Mouse (Mus musculus): ENCODE measurements around the gene Rpain. TPM values are rescaled to one million over a fixed set of nuclear protein-coding genes. Genes with fewer than 3 reads are reported as not detected.

Gene Rpain
- polyA plus RNA-seq, 2 experiments, result 75.0 to 78.4 TPM

GRCm38 (mm10) chr11:71008321-71008720 lies 38.3 kb downstream of the Rpain start:
- Histone ChIP-seq H3K27me3 (ENCODE audit: control insufficient read depth, insufficient read depth, low read length) (no peaks in the 10 kb centered on the region), H3K9ac (ENCODE audit: low read depth, low read length, severe bottlenecking) (no peak overlapping the region), H3K4me3 (replicated peaks; ENCODE audit: low read length) (no peak overlapping the region), H3K9me3 (ENCODE audit: control insufficient read depth, low read length) (no peaks in the 10 kb centered on the region), H3K4me2 (replicated peaks; ENCODE audit: low read depth, low read length, severe bottlenecking) (no peak overlapping the region), H3K27ac (replicated peaks; ENCODE audit: low read depth, low read length) (no peak overlapping the region), H3K36me3 (ENCODE audit: control insufficient read depth, insufficient read depth, low read length) (peaks cover 50% of the 10 kb centered on the region), H3K4me1 (ENCODE audit: control insufficient read depth, insufficient read depth, low read length) (peaks cover 5% of the 10 kb centered on the region)
- ATAC-seq (ENCODE audit: low FRiP score, low read depth), result no peak
- no peak for DNase-seq (ENCODE audit: low spot score)
- no peak for TF ChIP-seq POLR2A (IDR thresholded peaks at IDR 0.05; ENCODE audit: borderline replicate concordance, extremely low read depth, insufficient read depth, insufficient read length)
- WGBS, result 91% methylated on average over 3 of the region's 3 CpGs

DNA sequence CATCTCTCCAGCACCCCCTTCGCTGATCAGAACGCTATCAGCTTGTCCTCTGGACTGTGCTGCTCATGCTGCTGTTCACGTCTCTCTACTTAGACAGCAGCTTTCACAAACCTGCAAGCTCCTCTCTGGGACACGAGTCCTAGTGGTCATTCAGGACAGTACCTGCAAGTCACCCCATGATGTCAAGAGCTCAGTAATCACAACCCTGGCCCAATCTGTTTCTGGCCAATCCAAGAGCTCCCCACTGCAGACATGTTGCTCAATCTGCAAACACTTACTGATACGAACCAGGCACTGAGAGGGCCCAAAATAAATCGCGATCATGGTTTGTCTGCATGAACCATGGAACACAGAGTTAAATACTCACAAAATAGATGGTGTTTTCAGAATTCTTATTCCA lies 42.7 kb downstream of the Rpain start:
- peaks cover 3% of the 10 kb centered on the region for H3K4me1 ChIP-seq (ENCODE audit: control insufficient read depth, insufficient read depth, low read length)
- no peak overlapping the region for H3K27ac ChIP-seq (replicated peaks; ENCODE audit: low read depth, low read length)
- no peak for TF ChIP-seq POLR2A (IDR thresholded peaks at IDR 0.05; ENCODE audit: borderline replicate concordance, extremely low read depth, insufficient read depth, insufficient read length)
- no peak overlapping the region for H3K4me2 ChIP-seq (replicated peaks; ENCODE audit: low read depth, low read length, severe bottlenecking)
- WGBS, result 95% methylated on average over 7 of the region's 7 CpGs
- no peak for ATAC-seq (ENCODE audit: low FRiP score, low read depth)
- no peaks in the 10 kb centered on the region for H3K9me3 ChIP-seq (ENCODE audit: control insufficient read depth, low read length)
- no peaks in the 10 kb centered on the region for H3K27me3 ChIP-seq (ENCODE audit: control insufficient read depth, insufficient read depth, low read length)
- no peak overlapping the region for H3K4me3 ChIP-seq (replicated peaks; ENCODE audit: low read length)
- DNase-seq (ENCODE audit: low spot score), result no peak
- peaks cover 51% of the 10 kb centered on the region for H3K36me3 ChIP-seq (ENCODE audit: control insufficient read depth, insufficient read depth, low read length)
- H3K9ac ChIP-seq (ENCODE audit: low read depth, low read length, severe bottlenecking), result no peak overlapping the region

DNA sequence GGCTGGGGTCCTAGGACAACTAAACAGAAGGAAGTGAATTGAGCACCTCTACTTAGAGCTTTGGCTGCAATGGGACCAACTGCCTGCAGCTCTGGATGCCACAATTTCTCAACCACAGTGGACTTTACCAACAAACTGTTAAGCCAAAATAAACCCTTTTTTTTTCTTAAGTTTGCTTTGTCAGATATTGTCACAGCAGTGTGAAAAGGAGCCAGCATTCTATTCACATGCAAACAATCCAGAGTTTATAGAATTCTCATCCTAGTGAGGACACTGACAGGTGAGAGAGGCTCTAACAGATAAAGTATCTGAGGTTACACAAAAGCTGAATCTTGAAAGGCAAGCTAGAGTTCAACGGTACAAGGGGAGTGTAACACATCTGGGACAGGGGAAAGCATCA lies 47.0 kb downstream of the Rpain start:
- H3K4me1 ChIP-seq (ENCODE audit: control insufficient read depth, insufficient read depth, low read length), result peaks cover 20% of the 10 kb centered on the region
- no peak overlapping the region for H3K27ac ChIP-seq (replicated peaks; ENCODE audit: low read depth, low read length)
- ATAC-seq (ENCODE audit: low FRiP score, low read depth), result no peak
- H3K4me3 ChIP-seq (replicated peaks; ENCODE audit: low read length), result no peak overlapping the region
- H3K9me3 ChIP-seq (ENCODE audit: control insufficient read depth, low read length), result no peaks in the 10 kb centered on the region
- no peak overlapping the region for H3K9ac ChIP-seq (ENCODE audit: low read depth, low read length, severe bottlenecking)
- 97% methylated on average over 1 of the region's 1 CpGs for WGBS
- no peaks in the 10 kb centered on the region for H3K27me3 ChIP-seq (ENCODE audit: control insufficient read depth, insufficient read depth, low read length)
- peaks cover 24% of the 10 kb centered on the region for H3K36me3 ChIP-seq (ENCODE audit: control insufficient read depth, insufficient read depth, low read length)
- no peak for TF ChIP-seq POLR2A (IDR thresholded peaks at IDR 0.05; ENCODE audit: borderline replicate concordance, extremely low read depth, insufficient read depth, insufficient read length)
- H3K4me2 ChIP-seq (replicated peaks; ENCODE audit: low read depth, low read length, severe bottlenecking), result no peak overlapping the region
- no peak for DNase-seq (ENCODE audit: low spot score)

DNA sequence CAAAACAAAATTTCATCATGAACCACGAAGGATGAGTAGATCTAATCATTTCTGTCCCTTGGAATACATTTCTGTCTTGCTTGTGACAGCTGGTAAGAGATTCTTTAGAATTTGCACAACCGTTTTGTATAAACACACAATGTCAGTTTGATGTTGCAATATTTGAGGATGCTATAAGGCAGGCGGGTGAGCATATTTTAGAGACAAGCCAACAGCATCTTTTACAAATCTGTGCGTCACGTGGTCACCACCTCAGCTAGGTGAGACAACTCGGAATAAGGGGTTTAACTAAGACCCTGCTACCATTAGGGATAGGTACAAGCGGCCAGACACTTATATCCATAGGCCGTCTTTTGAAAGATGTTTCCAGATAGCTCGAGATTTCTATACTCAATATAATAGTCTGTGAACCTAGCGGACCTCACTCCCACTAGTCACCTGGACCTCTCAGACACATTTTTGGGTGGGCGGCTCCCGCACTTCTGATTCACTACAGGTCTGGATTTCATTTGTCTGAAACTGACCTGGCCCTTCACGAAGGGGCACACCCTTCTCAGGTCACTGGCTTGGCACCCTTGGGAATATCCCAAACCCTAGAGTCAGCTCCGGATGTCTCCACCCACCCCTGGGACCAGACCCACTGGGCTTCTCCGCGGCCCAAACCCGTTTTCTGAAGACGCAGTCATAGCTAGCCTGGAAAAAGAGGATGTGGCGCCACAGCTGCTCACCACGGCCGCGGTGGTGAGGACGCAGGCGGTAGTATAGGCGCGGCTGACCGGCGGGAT lies 48.6 kb downstream of the Rpain start:
- 7% methylated on average over 28 of the region's 28 CpGs for WGBS
- peak overlapping the region; percentile 82 for H3K4me2 ChIP-seq (replicated peaks; ENCODE audit: low read depth, low read length, severe bottlenecking)
- H3K27me3 ChIP-seq (ENCODE audit: control insufficient read depth, insufficient read depth, low read length), result no peaks in the 10 kb centered on the region
- H3K27ac ChIP-seq (replicated peaks; ENCODE audit: low read depth, low read length), result peak overlapping the region; percentile 58
- DNase-seq (ENCODE audit: low spot score) (peak; percentile 3), ATAC-seq (ENCODE audit: low FRiP score, low read depth) (peak; percentile 7)
- H3K4me1 ChIP-seq (ENCODE audit: control insufficient read depth, insufficient read depth, low read length), result peaks cover 20% of the 10 kb centered on the region
- peak overlapping the region; percentile 85 for H3K9ac ChIP-seq (ENCODE audit: low read depth, low read length, severe bottlenecking)
- no peaks in the 10 kb centered on the region for H3K9me3 ChIP-seq (ENCODE audit: control insufficient read depth, low read length)
- H3K36me3 ChIP-seq (ENCODE audit: control insufficient read depth, insufficient read depth, low read length), result peaks cover 22% of the 10 kb centered on the region
- peak overlapping the region; percentile 91 for H3K4me3 ChIP-seq (replicated peaks; ENCODE audit: low read length)
- TF ChIP-seq POLR2A (IDR thresholded peaks at IDR 0.05; ENCODE audit: borderline replicate concordance, extremely low read depth, insufficient read depth, insufficient read length), result no peak

GRCm38 (mm10) chr11:71019201-71020068 lies 49.4 kb downstream of the Rpain start, which contains the start of the genes Mis12 and Derl2:
TSS of gene Mis12 (plus strand) at chr11:71019611.
TSS of gene Derl2 (minus strand) at chr11:71019841.
- Histone ChIP-seq H3K4me2 (replicated peaks; ENCODE audit: low read depth, low read length, severe bottlenecking) (peak within 1 kb of the TSS; percentile 82), H3K36me3 (ENCODE audit: control insufficient read depth, insufficient read depth, low read length) (peaks cover 24% of the 10 kb centered on the region), H3K27ac (replicated peaks; ENCODE audit: low read depth, low read length) (peak within 1 kb of the TSS; percentile 83), H3K9me3 (ENCODE audit: control insufficient read depth, low read length) (no peaks in the 10 kb centered on the region), H3K27me3 (ENCODE audit: control insufficient read depth, insufficient read depth, low read length) (no peaks in the 10 kb centered on the region), H3K4me1 (ENCODE audit: control insufficient read depth, insufficient read depth, low read length) (peaks cover 20% of the 10 kb centered on the region), H3K4me3 (replicated peaks; ENCODE audit: low read length) (peak within 1 kb of the TSS; percentile 91), H3K9ac (ENCODE audit: low read depth, low read length, severe bottlenecking) (peak within 1 kb of the TSS; percentile 85)
- ATAC-seq (ENCODE audit: low FRiP score, low read depth) (peak; percentile 100), DNase-seq (ENCODE audit: low spot score) (peak; percentile 99)
- TF ChIP-seq POLR2A (IDR thresholded peaks at IDR 0.05; ENCODE audit: borderline replicate concordance, extremely low read depth, insufficient read depth, insufficient read length), result peak; percentile 69; the same call in 1 of the 2 replicates
- WGBS, result under 1% methylated on average over 68 of the region's 71 CpGs

Other genes starting within 250 kb of the Rpain start
- gene Zfp3, start 206.0 kb upstream of the Rpain start, polyA plus RNA-seq (2012; rRNA removed), result 2.5 and 4.4 TPM in 2 replicates
- gene Zfp3, start 206.0 kb upstream of the Rpain start, polyA plus RNA-seq (2014; fragmentation: Nextera tagmentation; extraction: Ambion mirVana), result 5.9 and 7.3 TPM in 2 replicates
- 0.05 and 0.13 TPM in 2 replicates for gene Scimp, start 157.6 kb upstream of the Rpain start, polyA plus RNA-seq (2012; rRNA removed)
- 0.40 and 0.62 TPM in 2 replicates for gene Scimp, start 157.6 kb upstream of the Rpain start, polyA plus RNA-seq (2014; fragmentation: Nextera tagmentation; extraction: Ambion mirVana)
- 8.3 and 11.0 TPM in 2 replicates for gene Rabep1, start 125.4 kb upstream of the Rpain start, polyA plus RNA-seq (2012; rRNA removed)
- 29.5 and 33.3 TPM in 2 replicates for gene Rabep1, start 125.4 kb upstream of the Rpain start, polyA plus RNA-seq (2014; fragmentation: Nextera tagmentation; extraction: Ambion mirVana)
- gene Nup88, start 240 bp upstream of the Rpain start, polyA plus RNA-seq (2012; rRNA removed), result 93.1 and 120 TPM in 2 replicates
- gene Nup88, start 240 bp upstream of the Rpain start, polyA plus RNA-seq (2014; fragmentation: Nextera tagmentation; extraction: Ambion mirVana), result 115 and 125 TPM in 2 replicates
- gene C1qbp, start 12.8 kb downstream of the Rpain start, polyA plus RNA-seq (2012; rRNA removed), result 149 and 173 TPM in 2 replicates
- gene C1qbp, start 12.8 kb downstream of the Rpain start, polyA plus RNA-seq (2014; fragmentation: Nextera tagmentation; extraction: Ambion mirVana), result 214 and 221 TPM in 2 replicates
- 33.2 and 46.5 TPM in 2 replicates for gene Dhx33, start 34.2 kb downstream of the Rpain start, polyA plus RNA-seq (2012; rRNA removed)
- gene Dhx33, start 34.2 kb downstream of the Rpain start, polyA plus RNA-seq (2014; fragmentation: Nextera tagmentation; extraction: Ambion mirVana), result 18.6 and 24.8 TPM in 2 replicates
- 15.2 and 23.1 TPM in 2 replicates for gene Mis12, start 49.4 kb downstream of the Rpain start, polyA plus RNA-seq (2012; rRNA removed)
- gene Mis12, start 49.4 kb downstream of the Rpain start, polyA plus RNA-seq (2014; fragmentation: Nextera tagmentation; extraction: Ambion mirVana), result 30.4 and 32.5 TPM in 2 replicates
- gene Derl2, start 49.6 kb downstream of the Rpain start, polyA plus RNA-seq (2012; rRNA removed), result 26.9 and 31.4 TPM in 2 replicates
- gene Derl2, start 49.6 kb downstream of the Rpain start, polyA plus RNA-seq (2014; fragmentation: Nextera tagmentation; extraction: Ambion mirVana), result 39.4 and 41.1 TPM in 2 replicates
- gene 6330403K07Rik, start 63.3 kb downstream of the Rpain start, polyA plus RNA-seq (2012; rRNA removed), result 165 and 186 TPM in 2 replicates
- gene 6330403K07Rik, start 63.3 kb downstream of the Rpain start, polyA plus RNA-seq (2014; fragmentation: Nextera tagmentation; extraction: Ambion mirVana), result 84.5 and 97.9 TPM in 2 replicates
- gene Nlrp1a, start 174.5 kb downstream of the Rpain start, polyA plus RNA-seq (2012; rRNA removed), result 0.04 and 0.05 TPM in 2 replicates
- gene Nlrp1a, start 174.5 kb downstream of the Rpain start, polyA plus RNA-seq (2014; fragmentation: Nextera tagmentation; extraction: Ambion mirVana), result 0.14 and 0.30 TPM in 2 replicates

Measured in limb, embryonic 14.5 days (tissue).